Mouse (Mus musculus) telencephalon, adult 2 months (tissue): ENCODE results near the gene Igf2r.

Experiments used
- DNase-seq: peaks from one replicate; pipeline ENCODE4 v3.0.0-alpha.2; 2011; ENCODE audit warnings: low read depth, low spot score

Gene Igf2r

DNA sequence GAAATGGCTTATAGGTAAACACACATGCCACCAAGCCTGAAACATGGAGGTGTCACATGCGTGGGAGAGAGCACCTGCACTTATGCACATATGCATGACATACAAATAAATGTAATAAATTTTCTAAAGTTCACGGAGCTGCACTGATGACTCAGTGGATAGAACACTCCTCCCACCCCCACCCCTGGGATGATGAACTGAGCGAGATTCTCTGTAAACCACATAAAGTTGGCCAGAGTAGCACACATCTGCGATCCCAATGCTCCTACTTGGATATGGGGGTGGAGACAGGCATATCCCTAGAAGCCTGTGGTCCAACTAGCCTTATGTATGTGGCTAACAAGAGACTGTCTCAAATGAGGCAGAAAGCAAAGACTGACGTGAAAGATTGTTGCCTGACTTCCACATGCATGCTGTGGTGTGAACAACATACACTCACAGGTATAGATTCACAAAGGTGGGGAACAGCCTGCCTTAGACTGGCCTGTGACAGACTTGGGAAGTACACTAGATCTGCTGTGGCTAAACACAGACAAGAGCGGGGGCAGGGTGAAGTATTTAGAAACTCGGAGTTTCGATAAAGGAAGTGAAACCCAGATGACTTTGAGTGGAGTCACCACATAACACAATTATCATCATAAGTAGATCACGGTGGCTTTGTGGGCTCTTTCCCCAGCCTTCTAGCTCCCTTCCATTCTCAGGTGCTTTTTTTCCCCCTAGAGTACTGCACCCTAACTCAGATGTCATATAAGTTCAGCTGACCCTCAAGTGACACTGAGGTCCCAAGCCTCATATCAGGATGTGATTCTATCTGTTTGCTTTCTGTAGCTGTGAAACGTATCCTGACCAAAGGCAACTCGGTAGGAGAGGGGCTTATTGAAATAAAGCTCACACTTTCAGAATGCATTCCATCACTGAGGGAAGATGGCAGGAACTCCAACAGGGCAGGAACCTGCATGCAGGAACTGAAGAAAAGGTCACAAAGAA is 13.7 kb upstream of the Igf2r start:
- peak; percentile 19 for DNase-seq

DNA sequence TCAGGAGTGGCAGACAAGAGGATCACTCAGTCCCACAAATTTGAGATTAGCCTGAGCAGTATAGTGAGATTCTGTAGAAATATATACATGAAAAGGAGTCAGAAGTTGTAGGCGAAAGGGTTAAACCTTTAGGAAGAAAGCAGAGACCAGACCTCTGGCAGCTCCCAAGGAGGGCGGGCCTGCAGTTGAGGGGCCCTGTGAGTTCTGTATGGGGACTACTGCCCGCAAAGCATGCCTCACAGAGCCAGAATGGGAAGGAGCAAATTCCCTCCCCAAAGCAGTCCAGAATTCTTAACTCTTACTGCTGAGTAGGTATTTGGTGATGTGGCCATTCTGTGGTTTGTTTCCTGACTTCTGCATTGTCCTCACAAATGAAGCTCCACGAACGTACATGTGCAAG is 11.6 kb upstream of the Igf2r start:
- DNase-seq = no peak

DNA sequence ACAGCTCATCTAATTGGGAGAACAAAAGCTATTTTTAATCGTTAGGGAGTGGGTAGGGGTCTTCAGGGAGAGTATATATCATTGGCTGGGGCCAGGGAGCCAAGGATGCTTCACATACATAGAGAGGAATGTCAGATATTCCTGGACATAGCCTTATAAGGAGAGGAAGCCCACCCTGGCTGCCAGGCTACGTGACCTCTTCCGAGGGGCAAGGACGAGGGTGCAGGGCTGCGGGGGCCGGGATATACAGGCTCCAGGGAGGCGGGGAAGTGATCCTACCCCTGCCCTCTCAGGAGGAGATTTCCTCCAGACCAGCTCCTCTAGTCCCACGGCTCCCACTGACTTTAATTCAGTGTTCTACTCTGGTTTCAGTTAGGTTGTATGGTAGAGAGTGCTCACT is 10.7 kb upstream of the Igf2r start:
- DNase-seq = no peak

- DNase-seq = no peak
Measured at GRCm38 (mm10) chr17:12779442-12779841, 10.0 kb upstream of the Igf2r start.

DNA sequence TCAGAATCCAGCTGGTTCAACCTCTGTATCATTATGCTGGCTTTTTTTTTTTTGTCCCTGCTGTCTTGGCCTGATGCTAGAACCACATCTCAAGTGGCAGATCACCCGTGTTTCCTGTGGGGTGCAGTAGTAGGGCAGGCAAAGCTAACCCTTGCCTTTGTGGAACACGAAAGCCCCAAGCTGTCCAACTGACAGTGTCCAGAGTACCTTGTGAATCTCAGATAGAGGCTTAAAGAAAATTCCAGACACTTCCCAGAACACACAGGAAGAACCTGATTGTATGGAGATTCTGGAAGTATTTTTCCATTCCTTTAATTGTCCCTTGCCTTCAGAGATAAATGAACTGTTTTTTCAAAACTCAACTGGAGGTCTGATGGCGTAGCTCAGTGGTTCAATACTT is 4.5 kb upstream of the Igf2r start:
- DNase-seq = no peak

DNA sequence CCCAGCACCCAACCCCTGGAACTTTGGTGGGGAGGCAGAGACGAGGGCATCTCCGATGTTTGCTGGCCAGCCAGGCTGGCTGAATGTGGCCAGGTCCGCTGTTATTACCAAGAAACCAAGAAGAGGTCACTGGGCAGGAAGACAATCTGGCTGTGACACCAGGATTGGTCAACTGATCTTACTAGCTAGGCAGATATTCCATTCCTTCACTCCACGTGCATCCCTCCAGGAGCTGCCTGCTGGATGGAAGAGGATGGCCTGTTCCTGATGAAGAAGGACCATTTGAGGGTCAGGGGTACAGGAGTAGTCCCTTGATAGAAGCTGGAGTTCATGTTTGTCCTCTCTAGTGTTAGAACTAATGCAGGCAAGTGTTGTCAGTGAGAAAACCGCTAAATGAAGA is 1.0 kb upstream of the Igf2r start:
- DNase-seq = no peak

GRCm38 (mm10) chr17:12768415-12769379 is 767 bp downstream of the Igf2r start:
- DNase-seq = no peak

DNA sequence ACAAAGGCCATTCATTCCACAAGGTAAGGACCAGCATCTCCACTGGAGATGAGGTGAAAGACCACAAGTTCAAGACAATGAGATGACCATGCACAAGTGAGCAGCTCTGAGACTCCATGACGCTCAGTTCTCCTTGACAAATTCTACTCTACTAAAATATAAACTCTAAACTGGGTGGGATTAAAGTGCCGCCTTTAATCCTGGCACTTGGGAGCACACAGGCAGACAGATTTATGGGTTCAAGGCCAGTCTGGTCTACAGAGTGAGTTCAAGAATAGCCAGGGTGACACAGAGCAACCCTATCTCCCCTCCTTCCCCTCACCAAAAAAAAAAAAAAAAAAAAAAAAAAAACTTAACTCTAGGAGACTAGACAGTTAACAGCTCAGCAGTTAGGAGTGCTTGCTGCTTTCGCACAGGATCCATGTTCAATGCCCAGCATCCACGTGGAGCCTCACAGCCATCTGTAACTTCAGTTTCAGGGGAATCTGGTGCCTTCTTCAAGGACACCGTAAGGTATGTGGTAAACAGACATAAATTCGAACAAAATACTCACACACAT is 2.1 kb downstream of the Igf2r start:
- DNase-seq = no peak

DNA sequence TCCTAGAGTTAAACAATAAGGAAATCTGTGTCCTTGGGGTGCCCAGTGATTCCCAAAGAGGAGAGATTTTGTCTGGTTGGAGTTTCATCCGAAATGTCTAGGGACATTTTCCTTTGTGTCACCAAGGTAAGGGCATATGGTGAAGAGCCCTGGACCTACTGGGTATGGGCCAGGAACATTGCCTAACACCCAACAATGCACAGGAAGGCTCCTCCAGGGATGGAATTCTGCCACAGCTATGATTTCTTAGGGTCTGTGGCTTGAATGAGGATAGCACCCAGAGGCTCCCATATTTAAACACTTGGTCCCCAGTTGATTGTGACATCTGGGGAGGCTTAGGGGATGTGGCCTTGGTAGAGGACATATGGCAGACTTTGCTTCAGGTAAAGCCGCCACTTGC is 6.1 kb downstream of the Igf2r start:
- DNase-seq = no peak

GRCm38 (mm10) chr17:12760355-12761146 is 8.9 kb downstream of the Igf2r start:
- DNase-seq = no peak

- no peak for DNase-seq
Measured at GRCm38 (mm10) chr17:12759646-12760074, 9.8 kb downstream of the Igf2r start.

GRCm38 (mm10) chr17:12758701-12759455 is 10.6 kb downstream of the Igf2r start:
- DNase-seq = no peak

DNA sequence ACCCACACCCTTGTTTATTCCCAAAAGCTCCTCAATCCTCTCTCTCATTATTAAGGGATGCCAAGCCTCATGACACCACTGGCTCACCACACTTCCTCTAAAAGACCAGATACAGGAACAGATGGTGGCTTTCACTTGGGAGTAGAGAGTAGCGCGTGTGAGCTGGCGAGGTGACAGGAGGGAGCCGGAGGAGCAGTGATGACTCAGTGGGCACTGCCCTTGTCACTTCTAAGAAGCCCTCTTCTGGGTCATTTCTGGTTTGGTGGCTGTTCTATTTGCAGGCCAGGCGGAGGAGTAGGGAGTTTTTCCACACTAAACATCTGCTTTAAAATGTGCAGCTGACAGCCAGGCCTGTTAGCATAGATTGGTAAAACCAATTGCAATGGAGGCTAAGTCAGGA is 11.5 kb downstream of the Igf2r start:
- peak; percentile 43 for DNase-seq

DNA sequence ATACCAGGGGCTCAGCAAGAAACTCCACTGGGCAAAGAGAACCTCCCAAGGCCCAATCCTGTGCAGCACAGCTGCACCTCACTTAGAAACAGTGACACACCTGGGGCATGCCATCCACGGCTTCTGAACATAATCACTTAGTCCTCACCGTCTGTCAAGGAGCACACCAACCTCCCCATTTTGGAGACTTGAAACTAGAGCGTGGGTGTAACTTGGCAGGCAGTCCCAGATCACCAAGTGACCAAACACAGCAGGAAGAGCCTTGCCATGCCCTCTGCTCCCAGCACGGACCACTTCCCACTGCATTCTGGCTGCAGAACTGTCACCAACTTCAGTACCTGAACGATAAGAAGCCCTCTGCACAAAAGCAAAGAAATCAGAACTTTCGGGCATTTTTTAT is 12.3 kb downstream of the Igf2r start:
- DNase-seq = no peak

DNA sequence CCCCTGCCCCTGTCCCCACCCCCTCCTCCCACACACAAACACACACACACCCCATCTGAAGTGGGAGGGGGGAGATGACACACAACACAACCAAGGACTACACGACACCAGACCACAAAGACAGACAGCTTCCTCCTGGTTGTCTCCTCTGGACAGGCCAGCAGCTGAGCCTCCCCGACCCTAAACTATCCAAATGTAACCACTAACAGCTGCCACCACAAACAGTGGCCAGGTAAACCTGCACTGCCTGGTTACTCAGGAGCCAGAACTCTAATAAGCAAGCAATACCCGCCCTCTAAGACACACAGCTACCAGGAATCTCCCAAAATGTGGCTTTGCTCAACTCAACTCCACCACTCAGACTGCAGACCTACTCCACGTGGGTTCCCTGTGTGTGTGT is 13.5 kb downstream of the Igf2r start:
- DNase-seq = no peak

DNA sequence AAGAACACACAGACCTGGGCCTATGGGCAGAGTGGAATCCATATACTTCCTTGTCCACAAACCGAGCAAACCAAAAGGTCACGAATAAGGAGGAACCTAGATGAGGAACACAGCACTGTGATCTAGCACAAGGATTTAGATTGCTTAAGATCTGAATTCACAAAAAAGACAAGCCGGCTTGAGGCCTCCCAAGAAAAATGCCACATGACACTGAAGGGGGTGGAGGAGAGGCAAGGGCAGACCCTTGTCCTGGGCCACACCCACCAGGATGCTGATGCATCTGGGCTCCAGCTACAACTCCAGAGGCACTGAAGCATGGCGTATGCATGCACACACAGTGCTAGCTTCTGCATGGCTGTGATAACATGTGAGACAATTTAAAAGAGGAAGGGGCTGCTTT is 14.3 kb downstream of the Igf2r start:
- no peak for DNase-seq

- no peak for DNase-seq
Measured at GRCm38 (mm10) chr17:12754243-12755007, 15.0 kb downstream of the Igf2r start.

- DNase-seq = no peak
Measured at GRCm38 (mm10) chr17:12753050-12753449, 16.4 kb downstream of the Igf2r start.

- no peak for DNase-seq
Measured at GRCm38 (mm10) chr17:12751641-12752040, 17.8 kb downstream of the Igf2r start.

- DNase-seq = no peak
Measured at GRCm38 (mm10) chr17:12751218-12751617, 18.2 kb downstream of the Igf2r start.
